Mouse (Mus musculus): Measurements from ENCODE around the gene Il11ra1. TPM values are rescaled to one million over a fixed set of nuclear protein-coding genes. Genes with fewer than 3 reads are reported as not detected.

The Il11ra1 gene
- polyA plus RNA-seq, 1 experiment from 2014 or later, result 129 TPM

GRCm38 (mm10) chr4:41712421-41713196 is 12.8 kb downstream of the Il11ra1 start:
- H3K9ac ChIP-seq, result peak overlapping the region; percentile 96
- DNase-seq (peak; percentile 39), ATAC-seq (ENCODE audit: insufficient read depth) (peak; percentile 6; the same call in 1 of the 2 replicates)
- TF ChIP-seq CTCF (IDR thresholded peaks at IDR 0.05; ENCODE audit: low read depth), result no peak
- H3K27ac ChIP-seq (ENCODE audit: low read depth), result peak overlapping the region; percentile 76; the same call in 1 of the 2 replicates
- peak overlapping the region; percentile 94 for H3K4me2 ChIP-seq
- peaks cover 32% of the 10 kb centered on the region for H3K36me3 ChIP-seq (ENCODE audit: insufficient read depth)
- peaks cover 10% of the 10 kb centered on the region for H3K4me1 ChIP-seq (ENCODE audit: insufficient read depth)
- H3K4me3 ChIP-seq (ENCODE audit: low read depth, low read length), result peak overlapping the region; percentile 88
- 30% methylated on average over 31 of the region's 31 CpGs for WGBS
- no peaks in the 10 kb centered on the region for H3K9me3 ChIP-seq (ENCODE audit: low read depth, low read length)
- no peaks in the 10 kb centered on the region for H3K27me3 ChIP-seq (ENCODE audit: insufficient read depth, low read length)

GRCm38 (mm10) chr4:41713197-41714067 is 13.6 kb downstream of the Il11ra1 start, which contains the start of gene Rpp25l:
Gene Rpp25l (minus strand): TSS chr4:41713534.
- Histone ChIP-seq H3K27ac (ENCODE audit: low read depth) (peak within 1 kb of the TSS; percentile 76; the same call in 1 of the 2 replicates), H3K4me3 (ENCODE audit: low read depth, low read length) (peak within 1 kb of the TSS; percentile 88), H3K4me1 (ENCODE audit: insufficient read depth) (peaks cover 10% of the 10 kb centered on the region), H3K4me2 (peak within 1 kb of the TSS; percentile 94), H3K9me3 (ENCODE audit: low read depth, low read length) (no peaks in the 10 kb centered on the region), H3K9ac (peak within 1 kb of the TSS; percentile 96), H3K27me3 (ENCODE audit: insufficient read depth, low read length) (no peaks in the 10 kb centered on the region), H3K36me3 (ENCODE audit: insufficient read depth) (peaks cover 39% of the 10 kb centered on the region)
- WGBS, result under 1% methylated on average over 61 of the region's 61 CpGs
- DNase-seq (peak; percentile 92), ATAC-seq (ENCODE audit: insufficient read depth) (peak; percentile 65)
- peak; percentile 40 for TF ChIP-seq CTCF (IDR thresholded peaks at IDR 0.05; ENCODE audit: low read depth)

- DNase-seq (peak; percentile 91), ATAC-seq (ENCODE audit: insufficient read depth) (no peak)
- H3K9ac ChIP-seq, result no peak overlapping the region
- peak; percentile 82 for TF ChIP-seq CTCF (IDR thresholded peaks at IDR 0.05; ENCODE audit: low read depth)
- peaks cover 10% of the 10 kb centered on the region for H3K4me1 ChIP-seq (ENCODE audit: insufficient read depth)
- H3K36me3 ChIP-seq (ENCODE audit: insufficient read depth), result peaks cover 47% of the 10 kb centered on the region
- peak overlapping the region; percentile 88; the same call in 1 of the 2 replicates for H3K4me3 ChIP-seq (ENCODE audit: low read depth, low read length)
- H3K27ac ChIP-seq (ENCODE audit: low read depth), result no peak overlapping the region
- 24% methylated on average over 8 of the region's 8 CpGs for WGBS
- H3K4me2 ChIP-seq, result peak overlapping the region; percentile 94
- H3K27me3 ChIP-seq (ENCODE audit: insufficient read depth, low read length), result no peaks in the 10 kb centered on the region
- H3K9me3 ChIP-seq (ENCODE audit: low read depth, low read length), result no peaks in the 10 kb centered on the region
These were observed 14.5 kb downstream of the Il11ra1 start for GRCm38 (mm10) chr4:41714276-41714675.

GRCm38 (mm10) chr4:41715082-41715481 is 15.3 kb downstream of the Il11ra1 start:
- no peak for DNase-seq
- H3K4me3 ChIP-seq (ENCODE audit: low read depth, low read length), result no peak overlapping the region
- ATAC-seq (ENCODE audit: insufficient read depth), result no peak
- no peaks in the 10 kb centered on the region for H3K27me3 ChIP-seq (ENCODE audit: insufficient read depth, low read length)
- peaks cover 10% of the 10 kb centered on the region for H3K4me1 ChIP-seq (ENCODE audit: insufficient read depth)
- no peak overlapping the region for H3K9ac ChIP-seq
- 0 out of 2 replicates have a peak, but pooled peaks have one; percentile 5 for TF ChIP-seq CTCF (IDR thresholded peaks at IDR 0.05; ENCODE audit: low read depth)
- H3K9me3 ChIP-seq (ENCODE audit: low read depth, low read length), result no peaks in the 10 kb centered on the region
- H3K27ac ChIP-seq (ENCODE audit: low read depth), result no peak overlapping the region
- no peak overlapping the region for H3K4me2 ChIP-seq
- H3K36me3 ChIP-seq (ENCODE audit: insufficient read depth), result peaks cover 55% of the 10 kb centered on the region
- WGBS, result 78% methylated on average over 8 of the region's 8 CpGs

- DNase-seq (peak; percentile 62), ATAC-seq (ENCODE audit: insufficient read depth) (no peak)
- Histone ChIP-seq H3K4me3 (ENCODE audit: low read depth, low read length) (no peak overlapping the region), H3K27ac (ENCODE audit: low read depth) (no peak overlapping the region), H3K36me3 (ENCODE audit: insufficient read depth) (peaks cover 55% of the 10 kb centered on the region), H3K4me1 (ENCODE audit: insufficient read depth) (peaks cover 10% of the 10 kb centered on the region), H3K27me3 (ENCODE audit: insufficient read depth, low read length) (no peaks in the 10 kb centered on the region), H3K4me2 (no peak overlapping the region), H3K9me3 (ENCODE audit: low read depth, low read length) (no peaks in the 10 kb centered on the region), H3K9ac (no peak overlapping the region)
- peak; percentile 61 for TF ChIP-seq CTCF (IDR thresholded peaks at IDR 0.05; ENCODE audit: low read depth)
- WGBS, result 84% methylated on average over 5 of the region's 5 CpGs
These were observed 15.8 kb downstream of the Il11ra1 start for GRCm38 (mm10) chr4:41715596-41715995.

GRCm38 (mm10) chr4:41716834-41717233 is 17.0 kb downstream of the Il11ra1 start:
- Histone ChIP-seq H3K27ac (ENCODE audit: low read depth) (no peak overlapping the region), H3K9ac (no peak overlapping the region), H3K4me1 (ENCODE audit: insufficient read depth) (peaks cover 8% of the 10 kb centered on the region), H3K27me3 (ENCODE audit: insufficient read depth, low read length) (no peaks in the 10 kb centered on the region), H3K36me3 (ENCODE audit: insufficient read depth) (peaks cover 47% of the 10 kb centered on the region), H3K9me3 (ENCODE audit: low read depth, low read length) (no peaks in the 10 kb centered on the region), H3K4me2 (no peak overlapping the region), H3K4me3 (ENCODE audit: low read depth, low read length) (no peak overlapping the region)
- DNase-seq (no peak), ATAC-seq (ENCODE audit: insufficient read depth) (no peak)
- no peak for TF ChIP-seq CTCF (IDR thresholded peaks at IDR 0.05; ENCODE audit: low read depth)
- 60% methylated on average over 6 of the region's 6 CpGs for WGBS
